Mouse (Mus musculus): ENCODE measurements around the gene Rnf135. TPM values are rescaled to one million over a fixed set of nuclear protein-coding genes. Genes with fewer than 3 reads are reported as not detected.
"Not testable (repeated sequence)": the region's sequence is repeated elsewhere in the genome, so short reads cannot be mapped to it uniquely, and the experiment has no call there.

The Rnf135 gene
- 10.6 and 11.7 TPM in 2 replicates for polyA plus RNA-seq (2015; fragmentation: Nextera tagmentation; extraction: Ambion mirVana)

DNA sequence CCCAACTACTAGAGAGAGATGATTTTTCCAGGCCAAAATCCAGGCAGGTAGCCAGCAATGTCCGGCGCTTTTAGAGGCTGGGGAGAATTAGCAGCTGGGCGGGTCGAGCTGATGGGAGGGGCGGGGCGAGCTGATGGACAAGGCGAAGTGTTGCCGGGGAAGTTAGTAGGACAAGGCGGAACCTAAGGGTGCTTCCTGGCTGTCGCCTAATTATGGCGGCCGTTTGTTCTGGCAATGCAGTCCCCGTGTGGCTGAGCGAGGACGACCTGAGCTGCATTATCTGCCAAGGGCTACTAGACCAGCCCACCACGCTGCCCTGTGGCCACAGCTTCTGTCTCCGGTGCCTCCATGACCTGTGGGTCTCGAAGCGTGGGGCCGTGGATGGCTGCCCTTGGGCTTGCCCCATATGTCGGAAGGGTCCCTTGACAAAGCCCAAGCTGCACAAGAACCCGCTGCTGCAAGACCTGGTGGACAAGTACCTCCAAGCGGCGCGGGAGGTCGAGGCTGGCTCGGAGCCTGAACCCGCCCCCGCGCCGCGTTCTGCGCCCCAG lies at the start of gene Rnf135:
Rnf135 (plus strand) TSS at position 147 of the 551 bp plus-strand sequence.
- 1% methylated on average over 33 of the region's 33 CpGs for WGBS
- peak; percentile 78 for ATAC-seq (ENCODE audit: extremely low read depth, insufficient number of reproducible peaks, low FRiP score, low TSS enrichment)

DNA sequence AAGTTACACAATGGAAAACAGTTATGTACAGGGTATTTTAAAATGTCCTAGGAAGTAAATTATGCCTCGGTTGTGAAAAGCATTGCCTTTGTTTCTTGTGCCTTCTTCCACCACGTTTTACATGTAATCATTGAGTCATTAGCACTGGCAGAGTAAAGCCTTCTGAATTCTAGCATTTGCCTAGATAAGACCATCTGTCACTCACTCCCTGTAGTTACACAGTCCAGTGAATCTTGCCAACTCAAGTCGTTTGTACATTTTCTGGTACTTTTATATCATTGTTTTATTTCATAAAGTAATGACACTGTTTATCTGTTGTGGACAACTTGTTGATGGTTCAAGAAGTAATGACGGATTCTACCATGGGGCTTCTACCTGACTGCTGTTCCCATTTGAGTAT lies 48.9 kb upstream of the Rnf135 start:
- no peak overlapping the region for H3K9ac ChIP-seq
- no peaks in the 10 kb centered on the region for H3K27me3 ChIP-seq (replicated peaks)
- no peak overlapping the region for H3K27ac ChIP-seq (replicated peaks)
- 66% methylated on average over 4 of the region's 4 CpGs for WGBS
- no peak for ATAC-seq (ENCODE audit: extremely low read depth, insufficient number of reproducible peaks, low FRiP score, low TSS enrichment)
- H3K9me3 ChIP-seq: no peaks in the 10 kb centered on the region
- H3K4me2 ChIP-seq: no peak overlapping the region
- H3K36me3 ChIP-seq: peaks cover 83% of the 10 kb centered on the region
- 0 out of 2 replicates have a peak, but pooled peaks cover 2% of the 10 kb centered on the region for H3K4me1 ChIP-seq
- H3K4me3 ChIP-seq: no peak overlapping the region

More for the DNA sequence above, at the start of gene Rnf135:
- Histone ChIP-seq H3K27ac (replicated peaks) (peak within 1 kb of the TSS; percentile 86), H3K4me2 (peak within 1 kb of the TSS; percentile 76), H3K4me3 (peak within 1 kb of the TSS; percentile 83), H3K9ac (peak within 1 kb of the TSS; percentile 94), H3K36me3 (no peaks in the 10 kb centered on the region), H3K9me3 (no peaks in the 10 kb centered on the region), H3K27me3 (replicated peaks) (no peaks in the 10 kb centered on the region), H3K4me1 (peaks cover 13% of the 10 kb centered on the region)

DNA sequence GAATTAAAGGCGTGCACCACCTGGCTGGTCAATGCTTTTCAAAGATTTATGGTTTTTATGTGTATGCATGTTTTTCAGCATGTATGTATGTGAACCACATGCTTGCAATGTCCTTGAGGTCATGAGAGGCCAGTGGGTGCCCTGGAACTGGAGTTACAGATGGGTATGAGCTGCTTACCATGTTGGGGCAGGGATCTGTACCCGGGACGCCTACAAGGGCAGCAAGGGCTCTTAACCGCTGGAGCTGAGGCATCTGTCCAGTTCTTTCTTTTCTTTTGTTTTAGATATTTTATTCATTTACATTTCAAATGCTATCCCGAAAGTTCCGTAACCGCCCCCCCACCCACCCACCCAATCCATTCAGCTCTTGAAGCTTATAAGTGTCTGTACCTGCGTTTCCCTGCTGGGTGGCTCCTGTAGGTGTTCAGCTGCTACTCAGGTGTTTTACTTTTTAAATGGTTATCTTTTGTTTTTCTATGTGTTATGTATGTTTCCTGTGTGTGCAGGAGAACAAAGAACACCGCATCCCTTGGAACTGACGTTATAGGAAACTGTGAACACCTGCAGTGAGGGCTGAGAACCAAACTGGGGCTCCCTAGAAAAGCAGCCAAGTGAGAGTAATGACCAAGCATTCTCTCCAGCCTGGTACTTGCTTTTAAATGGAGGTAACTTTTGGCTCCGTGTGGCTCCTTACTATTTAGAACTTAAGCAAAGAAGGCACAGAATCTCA lies 47.5 kb upstream of the Rnf135 start:
- Histone ChIP-seq H3K4me1 (peaks cover 11% of the 10 kb centered on the region), H3K27me3 (replicated peaks) (no peaks in the 10 kb centered on the region), H3K27ac (replicated peaks) (no peak overlapping the region), H3K9me3 (no peaks in the 10 kb centered on the region), H3K4me2 (no peak overlapping the region), H3K4me3 (no peak overlapping the region), H3K9ac (no peak overlapping the region), H3K36me3 (peaks cover 79% of the 10 kb centered on the region)
- no peak for ATAC-seq (ENCODE audit: extremely low read depth, insufficient number of reproducible peaks, low FRiP score, low TSS enrichment)
- WGBS: 89% methylated on average over 11 of the region's 11 CpGs

DNA sequence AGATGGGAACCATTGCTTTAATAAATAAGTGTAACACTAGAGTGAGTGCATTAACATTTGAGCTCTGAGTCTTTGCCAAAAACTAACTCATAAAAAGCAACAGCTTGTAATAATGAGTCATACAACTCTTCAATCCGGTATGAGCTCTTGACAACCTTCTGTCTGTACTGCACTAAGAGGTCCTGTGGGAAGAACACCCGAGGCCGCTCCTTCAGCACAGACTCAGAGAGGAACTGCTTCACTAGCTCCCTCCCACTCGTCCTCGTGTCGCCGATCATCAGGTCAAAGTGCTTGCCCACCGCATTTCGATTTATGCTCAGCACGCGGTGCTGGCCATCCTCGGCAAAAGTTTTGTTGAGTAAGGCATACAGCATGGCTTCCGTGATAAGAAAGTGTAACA lies 46.9 kb upstream of the Rnf135 start:
- 88% methylated on average over 13 of the region's 13 CpGs for WGBS
- ATAC-seq (ENCODE audit: extremely low read depth, insufficient number of reproducible peaks, low FRiP score, low TSS enrichment): no peak
- peaks cover 14% of the 10 kb centered on the region for H3K4me1 ChIP-seq
- no peak overlapping the region for H3K4me2 ChIP-seq
- H3K4me3 ChIP-seq: no peak overlapping the region
- no peak overlapping the region for H3K27ac ChIP-seq (replicated peaks)
- no peak overlapping the region for H3K9ac ChIP-seq
- no peaks in the 10 kb centered on the region for H3K27me3 ChIP-seq (replicated peaks)
- no peaks in the 10 kb centered on the region for H3K9me3 ChIP-seq
- peaks cover 73% of the 10 kb centered on the region for H3K36me3 ChIP-seq

DNA sequence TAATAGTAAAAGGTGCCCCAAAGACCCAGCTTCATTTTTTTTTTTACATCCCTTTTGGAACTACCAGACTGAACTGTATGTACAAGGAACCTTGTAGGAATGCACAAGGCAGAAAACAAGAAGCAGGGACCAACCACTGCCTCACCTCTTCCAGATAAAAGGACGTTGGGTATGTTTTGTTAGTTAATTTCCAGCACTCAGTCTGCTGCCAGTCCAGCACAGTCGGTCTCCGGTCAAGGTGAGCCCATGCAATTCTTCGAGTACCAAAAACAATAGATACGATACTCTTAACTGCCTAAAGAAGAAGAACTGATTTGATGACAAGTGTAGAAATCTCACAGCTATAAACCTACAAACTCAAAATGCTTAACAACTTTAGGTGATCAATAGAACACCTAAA lies 45.9 kb upstream of the Rnf135 start:
- H3K4me3 ChIP-seq: no peak overlapping the region
- no peaks in the 10 kb centered on the region for H3K9me3 ChIP-seq
- H3K4me1 ChIP-seq: peaks cover 17% of the 10 kb centered on the region
- H3K4me2 ChIP-seq: no peak overlapping the region
- H3K27ac ChIP-seq (replicated peaks): no peak overlapping the region
- no peak for ATAC-seq (ENCODE audit: extremely low read depth, insufficient number of reproducible peaks, low FRiP score, low TSS enrichment)
- no peaks in the 10 kb centered on the region for H3K27me3 ChIP-seq (replicated peaks)
- H3K9ac ChIP-seq: no peak overlapping the region
- H3K36me3 ChIP-seq: peaks cover 64% of the 10 kb centered on the region
- whole genome bisulfite sequencing: 85% methylated on average over 5 of the region's 5 CpGs

DNA sequence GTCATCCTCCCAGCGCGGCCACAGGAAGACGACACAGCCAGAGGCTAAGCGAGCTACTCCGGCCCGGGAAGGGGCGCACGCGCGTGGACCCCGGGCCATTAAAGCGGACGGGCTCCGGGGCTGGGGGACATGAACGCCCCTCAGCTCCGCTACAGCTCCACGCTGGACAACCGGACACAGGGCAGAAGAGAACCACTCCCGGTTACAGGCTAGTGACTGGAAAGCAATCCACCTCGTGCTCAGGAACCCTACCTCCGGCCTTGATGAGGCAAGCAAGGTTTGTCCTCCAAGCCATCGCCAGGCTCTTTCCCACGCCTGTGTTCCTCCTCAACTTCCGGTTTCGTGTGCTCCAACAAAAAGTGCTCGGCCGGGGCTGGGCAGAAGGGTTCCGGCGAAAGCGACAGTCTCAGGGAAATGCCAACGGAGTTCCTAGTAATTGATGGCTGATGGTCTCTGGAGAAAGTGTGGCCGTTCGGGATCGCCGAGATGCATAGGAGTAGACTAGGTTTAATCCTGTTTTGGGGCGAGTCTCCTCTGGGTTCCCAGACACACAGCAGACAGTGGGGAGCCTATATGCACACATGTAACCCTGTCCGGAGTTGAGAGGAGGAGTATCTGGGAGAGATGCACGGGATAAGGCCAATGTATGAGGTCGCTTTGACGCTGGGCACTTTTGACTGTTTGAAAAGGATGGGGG lies 41.7 kb upstream of the Rnf135 start, which contains the start of gene Tefm:
Tefm (minus strand) TSS at position 351 of the 697 bp plus-strand sequence.
- Histone ChIP-seq H3K27ac (replicated peaks) (peak within 1 kb of the TSS; percentile 87), H3K4me2 (peak within 1 kb of the TSS; percentile 88), H3K9me3 (no peaks in the 10 kb centered on the region), H3K36me3 (peaks cover 33% of the 10 kb centered on the region), H3K4me3 (peak within 1 kb of the TSS; percentile 85), H3K27me3 (replicated peaks) (no peaks in the 10 kb centered on the region), H3K9ac (peak within 1 kb of the TSS; percentile 93), H3K4me1 (peaks cover 19% of the 10 kb centered on the region)
- WGBS: under 1% methylated on average over 40 of the region's 40 CpGs
- peak; percentile 73; the same call in 1 of the 2 replicates for ATAC-seq (ENCODE audit: extremely low read depth, insufficient number of reproducible peaks, low FRiP score, low TSS enrichment)

DNA sequence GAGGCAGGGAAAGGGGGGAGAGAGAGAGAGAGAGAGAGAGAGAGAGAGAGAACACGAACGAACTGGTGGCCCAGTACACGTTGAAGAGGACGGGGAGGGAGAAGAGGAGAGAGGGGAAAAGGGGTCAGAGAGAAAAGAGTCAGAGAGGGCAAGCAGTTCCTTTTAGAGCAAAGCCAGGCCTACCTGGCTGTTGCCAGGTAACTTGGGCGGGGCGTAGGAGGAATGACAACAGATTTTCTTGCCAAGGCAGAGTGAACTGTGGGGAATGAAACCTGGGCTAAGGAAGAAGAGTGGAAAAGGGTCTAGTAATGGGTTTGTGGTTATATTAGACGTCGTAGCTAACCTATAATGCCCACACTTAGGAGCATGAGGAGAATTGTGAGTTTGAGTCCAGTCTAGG lies 40.8 kb upstream of the Rnf135 start:
- Histone ChIP-seq H3K4me1 (peaks cover 19% of the 10 kb centered on the region), H3K27ac (replicated peaks) (no peak overlapping the region), H3K27me3 (replicated peaks) (no peaks in the 10 kb centered on the region), H3K4me2 (peak overlapping the region; percentile 88), H3K9me3 (no peaks in the 10 kb centered on the region), H3K36me3 (peaks cover 24% of the 10 kb centered on the region), H3K9ac (peak overlapping the region; percentile 93; the same call in 1 of the 2 replicates), H3K4me3 (peak overlapping the region; percentile 85)
- ATAC-seq (ENCODE audit: extremely low read depth, insufficient number of reproducible peaks, low FRiP score, low TSS enrichment): no peak
- WGBS: 41% methylated on average over 8 of the region's 8 CpGs

DNA sequence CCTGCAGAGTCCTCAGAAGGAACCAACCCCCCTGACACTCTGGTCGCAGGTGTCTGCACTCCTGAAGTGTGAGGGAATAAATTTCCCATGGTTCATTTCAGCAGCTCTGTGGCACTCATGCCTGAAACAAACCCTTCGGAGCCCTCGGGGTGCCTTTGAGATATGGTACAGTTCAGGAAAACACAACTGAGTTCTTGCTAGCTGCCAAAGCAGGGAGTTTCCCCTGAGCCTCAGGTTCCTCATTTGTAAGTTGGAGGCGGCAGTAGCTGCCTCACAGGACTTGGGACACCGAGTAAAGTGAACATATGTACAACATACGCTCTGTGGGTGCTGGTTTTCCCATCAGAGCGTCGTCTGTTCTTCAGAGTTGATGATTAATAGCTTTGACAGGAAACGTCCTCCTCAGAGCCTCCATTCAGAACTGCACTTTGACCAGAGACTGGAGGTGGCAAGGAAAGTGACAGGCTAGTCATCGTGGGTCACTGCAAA lies 37.8 kb upstream of the Rnf135 start:
- Histone ChIP-seq H3K9ac (0 out of 2 replicates have a peak overlapping the region, but pooled peaks have one; percentile 28), H3K27ac (replicated peaks) (no peak overlapping the region), H3K4me1 (peaks cover 10% of the 10 kb centered on the region), H3K4me2 (no peak overlapping the region), H3K9me3 (no peaks in the 10 kb centered on the region), H3K4me3 (no peak overlapping the region), H3K36me3 (no peaks in the 10 kb centered on the region), H3K27me3 (replicated peaks) (no peaks in the 10 kb centered on the region)
- 47% methylated on average over 10 of the region's 10 CpGs for WGBS
- no peak for ATAC-seq (ENCODE audit: extremely low read depth, insufficient number of reproducible peaks, low FRiP score, low TSS enrichment)

DNA sequence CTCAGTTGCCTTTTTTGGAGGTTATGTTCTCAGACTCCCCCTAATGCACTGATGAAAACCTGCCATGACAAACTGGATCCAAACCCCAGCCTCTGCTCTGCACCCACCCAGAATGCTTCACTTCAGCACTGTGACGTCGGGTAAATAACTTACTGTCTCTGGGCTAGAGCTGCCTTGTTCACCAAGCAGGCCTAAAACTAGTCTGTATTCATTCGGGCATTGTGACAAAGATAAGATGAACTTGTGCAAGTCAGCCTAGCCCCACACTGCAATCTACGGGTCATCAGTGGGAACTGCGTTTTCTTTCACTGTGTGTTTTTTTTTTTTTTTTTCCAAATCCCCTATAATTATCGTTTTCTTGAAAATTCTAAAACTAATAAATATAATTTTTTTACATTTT lies 35.9 kb upstream of the Rnf135 start:
- Histone ChIP-seq H3K4me1 (peaks cover 2% of the 10 kb centered on the region; the same call in 1 of the 2 replicates), H3K4me3 (no peak overlapping the region), H3K27me3 (replicated peaks) (peaks cover 13% of the 10 kb centered on the region), H3K27ac (replicated peaks) (no peak overlapping the region), H3K9ac (no peak overlapping the region), H3K4me2 (no peak overlapping the region), H3K9me3 (no peaks in the 10 kb centered on the region), H3K36me3 (no peaks in the 10 kb centered on the region)
- WGBS: 59% methylated on average over 6 of the region's 6 CpGs
- ATAC-seq (ENCODE audit: extremely low read depth, insufficient number of reproducible peaks, low FRiP score, low TSS enrichment): no peak

DNA sequence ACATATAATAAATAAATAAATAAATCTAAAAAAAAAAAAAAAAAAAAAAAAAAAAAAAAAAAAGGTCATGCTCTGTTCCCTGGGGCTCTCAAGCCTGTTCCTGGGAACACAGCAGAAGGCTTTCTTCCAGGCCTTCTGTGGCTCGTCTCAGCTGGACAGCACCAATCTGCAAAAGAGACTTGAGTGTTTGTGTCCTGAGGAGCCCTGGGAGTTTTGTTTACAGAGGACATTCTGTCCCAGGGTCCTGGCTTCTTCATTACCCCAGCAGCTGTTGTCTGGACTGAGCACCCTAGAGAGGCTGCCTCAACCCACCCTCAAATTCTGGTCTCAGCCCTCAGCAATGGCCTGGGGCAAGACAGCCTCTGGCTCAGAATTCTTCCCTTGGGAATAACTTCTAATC lies 35.3 kb upstream of the Rnf135 start:
- Histone ChIP-seq H3K4me1 (no peaks in the 10 kb centered on the region), H3K4me2 (no peak overlapping the region), H3K27ac (replicated peaks) (no peak overlapping the region), H3K9ac (no peak overlapping the region), H3K9me3 (no peaks in the 10 kb centered on the region), H3K27me3 (replicated peaks) (peaks cover 17% of the 10 kb centered on the region), H3K4me3 (no peak overlapping the region), H3K36me3 (no peaks in the 10 kb centered on the region)
- ATAC-seq (ENCODE audit: extremely low read depth, insufficient number of reproducible peaks, low FRiP score, low TSS enrichment): no peak
- 48% methylated on average over 1 of the region's 1 CpGs for WGBS

DNA sequence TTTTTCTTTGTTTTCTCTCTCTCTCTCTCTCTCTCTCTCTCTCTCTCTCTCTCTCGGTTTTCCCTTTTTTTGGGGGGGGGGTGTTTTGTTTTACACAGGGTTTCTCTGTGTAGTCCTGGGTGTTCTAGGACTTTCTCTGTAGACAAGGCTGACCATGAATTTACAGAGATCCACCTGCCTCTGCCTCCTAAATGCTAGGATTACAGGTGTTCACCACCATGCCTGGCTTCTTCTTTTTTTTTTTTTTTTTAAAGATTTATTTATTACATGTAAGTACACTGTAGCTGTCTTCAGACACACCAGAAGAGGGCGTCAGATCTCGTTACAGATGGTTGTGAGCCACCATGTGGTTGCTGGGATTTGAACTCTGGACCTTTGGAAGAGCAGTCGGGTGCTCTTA lies 34.7 kb upstream of the Rnf135 start:
- H3K4me3 ChIP-seq; H3K4me1 ChIP-seq; H3K4me2 ChIP-seq; H3K36me3 ChIP-seq; H3K27ac ChIP-seq (replicated peaks); H3K9ac ChIP-seq; ATAC-seq (ENCODE audit: extremely low read depth, insufficient number of reproducible peaks, low FRiP score, low TSS enrichment); H3K9me3 ChIP-seq: not testable (repeated sequence)
- 46% methylated on average over 4 of the region's 4 CpGs for WGBS
- H3K27me3 ChIP-seq (replicated peaks): peaks cover 24% of the 10 kb centered on the region
